Mouse (Mus musculus) embryo, embryonic 9.5 days (tissue): ENCODE measurements around the gene Eipr1.
A peak's percentile ranks its signal among the peaks of the same experiment; 100 is the strongest.

Source experiments
- DNase-seq: peaks from one replicate; pipeline ENCODE4 v3.0.0-alpha.2; 2017; ENCODE audit errors: extremely low spot score

The Eipr1 gene

DNA sequence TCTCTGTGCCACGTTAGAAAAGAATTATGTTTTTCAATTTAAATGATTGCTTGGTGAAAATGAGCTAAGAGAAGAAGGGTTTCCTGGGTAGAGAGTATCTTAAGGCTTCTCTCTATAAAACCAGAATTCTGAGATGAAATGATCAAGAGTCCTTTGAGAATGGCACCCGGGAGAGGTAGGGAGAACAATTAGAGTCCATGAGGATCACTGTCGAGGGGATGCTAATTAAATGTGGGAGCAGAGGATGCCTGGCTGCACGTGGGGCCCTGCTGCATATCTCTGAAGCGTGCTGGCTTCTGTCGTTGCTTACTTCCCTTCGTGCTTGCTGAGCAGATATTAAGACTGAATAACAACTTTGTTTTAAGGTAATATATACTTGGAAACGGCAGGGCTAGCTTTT, 23.5 kb downstream of the Eipr1 start:
- DNase-seq, result no peak

DNA sequence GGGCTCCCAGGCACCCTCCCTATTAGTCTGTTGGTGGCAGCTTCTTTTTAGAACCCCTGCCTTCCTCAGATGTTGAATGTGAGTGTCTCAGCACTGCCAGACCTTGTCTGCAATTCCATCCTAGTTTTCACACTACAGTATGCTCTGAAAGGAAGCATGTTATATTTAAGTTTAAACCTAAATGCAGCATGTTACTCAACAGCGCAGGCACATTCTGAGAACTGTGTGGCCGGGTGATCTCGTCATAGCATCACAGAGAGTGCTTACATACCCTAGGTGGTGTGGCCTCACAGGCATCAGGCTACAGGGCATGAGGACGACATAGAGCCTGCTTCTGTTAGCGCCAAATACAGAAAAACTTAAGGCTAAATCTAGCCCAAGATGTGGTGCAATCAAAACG, 24.0 kb downstream of the Eipr1 start:
- no peak for DNase-seq

DNA sequence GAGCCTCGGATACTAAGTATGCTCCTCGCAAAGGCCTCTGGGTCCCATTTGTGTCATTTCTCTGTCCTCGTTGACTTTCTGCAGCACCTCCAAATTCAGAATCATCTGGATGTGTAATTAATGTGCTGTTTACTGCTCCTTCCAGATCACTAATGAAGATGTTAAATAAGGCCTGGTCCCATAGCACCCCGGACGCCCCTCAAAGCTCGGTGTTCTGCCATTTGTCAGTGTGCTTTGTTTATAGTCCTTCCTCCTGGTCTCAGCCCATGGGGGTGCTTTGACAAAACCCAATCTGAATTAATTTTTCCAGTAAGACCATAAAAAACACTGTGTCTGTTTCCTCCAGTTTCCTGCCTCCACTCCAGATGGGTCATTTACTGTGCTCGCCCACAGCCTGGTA, 28.6 kb downstream of the Eipr1 start:
- no peak for DNase-seq

DNA sequence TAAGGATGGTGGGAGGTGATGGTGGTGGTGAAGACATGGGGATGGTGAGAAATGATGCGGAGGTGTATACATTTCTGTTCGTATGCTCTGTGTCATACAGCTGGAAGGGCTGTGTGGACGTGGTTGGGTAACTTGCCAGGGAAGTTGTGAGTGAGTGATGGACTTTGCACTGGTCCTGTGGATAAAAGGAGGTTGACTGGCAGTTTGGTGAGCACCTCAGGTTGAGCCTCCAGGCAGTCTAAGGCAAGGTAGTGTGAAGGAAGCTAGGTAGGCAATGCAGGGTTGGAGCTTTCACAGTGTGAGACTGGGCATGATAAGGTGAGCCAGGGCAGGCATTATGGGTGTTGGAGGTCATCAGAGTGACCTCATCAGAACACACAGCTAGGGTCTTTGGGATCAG, 31.0 kb downstream of the Eipr1 start:
- no peak for DNase-seq

DNA sequence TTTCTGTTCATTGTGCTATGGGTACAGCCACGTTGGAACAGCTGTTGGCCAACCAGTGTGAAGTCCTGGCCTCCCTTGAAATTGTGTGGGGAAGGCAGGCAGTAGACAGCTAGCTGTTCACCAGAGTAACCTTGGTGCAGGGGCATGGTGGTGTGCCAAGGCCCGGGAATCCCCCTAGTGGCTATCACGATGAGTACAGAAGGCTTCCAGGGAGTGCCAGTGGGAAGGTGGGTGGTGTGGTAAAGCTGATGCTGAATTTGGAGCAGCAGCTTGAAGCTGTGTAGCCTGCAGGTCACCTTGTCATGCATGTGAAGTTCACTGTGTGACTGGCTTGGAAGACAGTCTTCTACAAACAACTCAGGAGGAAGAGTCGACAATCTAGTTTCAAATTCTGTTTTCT, 32.8 kb downstream of the Eipr1 start:
- no peak for DNase-seq

DNA sequence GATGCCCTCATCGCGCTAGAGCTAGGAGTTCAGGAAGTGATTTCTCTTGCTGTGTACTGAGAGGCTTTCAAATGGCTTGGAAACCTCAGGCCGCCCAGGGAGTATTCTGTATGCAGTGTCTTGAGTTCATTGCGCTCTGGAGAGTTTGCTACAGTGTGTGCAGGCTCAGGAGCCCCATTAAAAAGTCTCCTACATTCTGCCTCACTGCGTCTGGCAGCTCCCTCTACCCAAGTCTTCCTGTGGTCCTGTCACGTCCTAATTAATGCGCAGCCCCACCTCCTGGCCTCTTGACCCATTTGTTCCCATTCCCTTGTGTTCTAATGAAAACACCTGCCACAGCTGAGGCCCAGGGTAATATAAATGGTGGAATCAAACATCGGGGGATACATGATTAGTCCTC, 33.3 kb downstream of the Eipr1 start:
- DNase-seq, result peak; percentile 46

DNA sequence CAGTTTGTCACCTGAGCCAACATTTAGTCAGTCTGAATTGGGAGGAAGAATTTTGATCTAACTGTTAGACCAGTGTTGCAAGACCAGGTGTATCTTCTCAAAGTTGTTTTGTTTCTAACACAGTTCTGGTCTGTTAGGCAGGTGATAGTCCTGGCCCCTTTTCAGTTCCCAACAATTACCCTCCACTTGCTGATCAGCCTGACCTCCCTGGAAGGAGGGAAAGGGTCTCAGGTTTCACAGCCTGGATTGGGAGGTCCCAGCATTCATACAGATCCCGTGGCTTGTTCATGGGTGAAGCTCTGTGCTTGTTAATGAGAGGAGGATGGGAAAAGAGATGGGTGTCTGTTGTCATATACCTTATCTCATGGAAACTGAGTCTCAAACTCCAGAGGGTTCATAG, 33.7 kb downstream of the Eipr1 start:
- peak; percentile 45 for DNase-seq

DNA sequence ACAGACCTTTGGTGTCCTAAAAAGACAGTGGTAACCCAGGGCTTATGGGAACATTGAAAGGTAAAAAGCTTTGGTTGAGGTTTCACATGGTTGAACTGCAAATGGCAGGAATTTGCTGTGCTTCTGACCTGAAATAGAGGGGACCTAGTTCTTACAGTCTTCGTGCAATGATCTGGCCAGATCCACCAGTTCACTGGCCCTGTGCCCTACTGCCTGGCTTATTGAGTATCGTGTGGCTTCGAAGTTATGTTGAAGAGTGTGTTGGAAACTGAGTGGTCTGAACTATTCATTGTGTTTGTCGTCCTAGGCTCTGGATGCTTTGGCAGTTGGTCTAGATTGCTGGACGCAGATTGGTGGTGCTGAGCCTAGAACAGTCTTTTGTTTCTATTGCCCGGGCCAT, 34.7 kb downstream of the Eipr1 start:
- no peak for DNase-seq

DNA sequence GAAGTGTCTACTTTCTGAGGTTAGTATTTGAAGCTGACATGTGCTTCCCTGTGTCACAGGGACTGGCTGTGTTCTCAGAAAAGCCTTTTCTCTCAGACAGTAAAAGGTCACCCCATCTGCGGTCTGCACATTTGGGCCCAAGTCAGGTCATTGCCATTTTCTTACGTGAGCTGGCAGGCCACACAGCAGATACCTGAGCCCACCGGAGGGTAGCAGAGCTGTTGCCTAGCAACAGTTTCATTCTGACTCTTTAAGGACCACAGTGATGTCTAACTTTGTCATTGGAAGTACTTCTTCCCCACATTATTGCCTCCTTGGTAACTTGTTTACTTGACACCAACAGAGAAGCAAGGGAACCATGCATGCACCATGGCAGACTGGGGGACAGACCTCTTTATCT, 41.0 kb downstream of the Eipr1 start:
- no peak for DNase-seq

DNA sequence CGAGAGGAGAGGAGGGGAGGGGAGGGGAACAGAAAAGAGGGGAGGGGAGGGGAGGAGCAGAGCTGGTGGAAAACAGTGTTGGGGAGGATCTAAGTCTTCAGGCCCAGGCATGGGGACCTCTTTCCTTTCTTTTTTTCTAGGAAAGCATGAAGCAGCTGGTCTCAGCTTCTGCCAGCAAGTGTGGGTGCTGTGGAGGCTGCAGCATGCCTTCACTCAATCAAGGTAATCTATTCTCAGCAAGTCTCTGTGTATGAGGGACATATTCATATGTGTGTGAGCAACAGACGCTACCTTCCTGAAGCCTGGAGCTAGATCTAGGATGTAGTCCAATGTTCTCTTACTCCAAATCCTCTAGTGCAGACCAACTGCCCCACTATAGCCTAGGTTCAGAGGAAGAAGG, 42.1 kb downstream of the Eipr1 start:
- no peak for DNase-seq

DNA sequence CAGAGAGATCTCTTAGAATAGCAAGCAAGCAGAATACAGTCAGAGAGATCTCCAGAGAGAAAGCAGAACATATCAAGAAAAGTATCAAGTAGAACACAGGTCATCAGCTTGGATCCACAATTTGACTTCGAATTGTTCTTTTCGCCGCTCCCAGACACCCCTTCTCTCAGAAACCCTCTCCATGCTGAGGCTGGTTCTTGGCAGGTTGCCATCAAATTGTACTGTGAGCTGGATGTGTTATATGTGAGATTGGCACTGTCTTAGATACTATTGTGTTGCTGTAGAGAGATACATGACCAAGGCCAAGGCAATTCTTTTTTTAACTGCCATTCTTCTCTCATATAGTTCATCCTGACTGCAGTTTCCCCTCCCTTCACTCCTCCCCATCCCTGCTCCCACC, 43.4 kb downstream of the Eipr1 start:
- DNase-seq, result no peak

DNA sequence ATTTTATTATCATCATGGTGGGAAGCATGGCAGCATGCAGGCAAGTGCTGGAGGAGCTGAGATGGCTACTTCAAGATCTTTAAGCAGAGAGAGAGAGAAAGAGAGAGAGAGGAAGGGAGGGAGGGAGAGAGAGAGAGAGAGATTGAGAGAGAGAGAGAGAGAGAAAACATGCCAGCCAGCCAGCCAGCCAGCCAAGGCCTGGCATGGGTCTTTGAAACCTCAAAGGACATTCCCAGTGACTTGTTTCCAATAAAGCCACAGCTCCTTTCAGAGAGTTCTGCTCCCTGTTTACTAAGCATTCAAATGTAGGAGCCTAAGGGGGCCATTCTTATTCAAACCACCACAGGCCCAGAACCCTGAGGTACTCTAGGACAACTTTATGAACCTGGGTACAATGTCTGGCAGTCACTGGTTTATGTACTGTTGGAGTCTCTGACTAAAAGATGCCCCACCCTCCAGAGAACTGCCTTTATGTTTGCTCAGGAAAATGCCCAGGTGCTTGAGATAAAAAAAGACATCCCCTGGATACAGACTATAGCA, 45.3 kb downstream of the Eipr1 start:
- DNase-seq, result no peak

DNA sequence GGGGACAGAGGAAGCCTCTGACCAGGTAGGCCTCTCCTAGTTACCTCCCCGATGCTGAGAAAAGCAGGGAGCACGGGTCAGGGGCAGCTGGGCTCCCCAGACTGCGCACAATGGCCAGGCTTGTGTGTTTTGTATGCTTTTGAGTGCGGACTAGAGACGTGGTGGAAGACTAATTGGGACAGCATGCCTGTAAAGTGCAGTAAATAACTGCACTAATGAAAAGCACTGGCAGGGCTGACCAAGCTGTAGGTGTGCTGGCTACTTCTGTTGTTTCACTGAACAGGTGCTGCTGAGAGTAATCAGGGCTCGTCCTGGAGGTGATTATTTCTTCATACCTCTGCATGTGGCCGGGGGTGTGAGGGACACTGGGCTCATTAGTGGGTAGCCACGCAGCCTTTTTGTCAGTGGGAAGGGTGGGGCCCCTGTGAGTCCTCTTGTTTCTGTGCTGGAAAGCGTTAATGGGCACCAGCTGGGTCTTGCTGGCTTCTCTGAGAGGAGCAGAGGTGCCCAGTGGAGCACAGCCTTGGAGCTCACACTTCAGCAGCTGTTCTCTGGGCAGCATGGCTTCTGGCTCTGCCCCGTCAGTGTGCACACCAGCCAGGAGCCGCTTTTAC, 48.3 kb downstream of the Eipr1 start:
- no peak for DNase-seq

DNA sequence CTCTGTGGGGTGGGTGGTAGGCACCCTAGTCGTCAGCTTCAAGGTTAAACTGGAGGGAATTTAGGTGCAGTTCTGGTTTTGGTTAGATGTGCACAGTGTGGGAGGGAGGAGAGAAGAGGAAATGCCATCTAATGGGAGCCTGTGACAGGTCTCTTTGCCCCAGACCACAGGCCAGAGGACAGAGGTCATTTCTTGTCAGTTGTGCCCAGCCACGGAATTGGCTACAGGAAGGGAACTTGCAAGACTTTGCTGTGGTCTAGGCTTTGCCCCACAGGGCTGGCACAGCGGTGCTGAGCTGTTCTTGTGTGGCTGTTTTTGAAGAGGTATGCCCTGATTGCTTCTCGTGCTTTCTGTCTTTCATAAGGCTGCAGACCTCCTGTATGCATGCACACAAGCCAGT, 48.8 kb downstream of the Eipr1 start:
- DNase-seq, result no peak

DNA sequence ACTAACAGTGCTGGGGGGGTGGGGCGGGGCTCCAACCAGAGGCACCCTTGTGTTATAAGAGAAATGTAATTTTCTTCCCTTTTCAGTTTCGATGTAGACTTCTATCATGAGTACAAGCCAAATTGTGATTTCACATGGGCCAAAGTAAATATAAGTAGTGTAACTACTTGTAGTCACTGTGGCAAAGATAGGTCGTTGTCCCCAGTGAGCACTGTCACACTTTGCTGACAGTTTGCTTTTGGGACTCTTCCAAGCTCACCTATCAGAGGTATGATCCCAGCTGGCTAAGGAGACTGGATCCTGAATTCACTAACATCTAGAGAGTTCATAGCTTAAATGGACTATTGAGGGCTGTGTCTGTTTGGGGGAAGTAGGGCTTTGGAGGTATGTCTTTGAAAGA, 49.3 kb downstream of the Eipr1 start:
- DNase-seq, result no peak

DNA sequence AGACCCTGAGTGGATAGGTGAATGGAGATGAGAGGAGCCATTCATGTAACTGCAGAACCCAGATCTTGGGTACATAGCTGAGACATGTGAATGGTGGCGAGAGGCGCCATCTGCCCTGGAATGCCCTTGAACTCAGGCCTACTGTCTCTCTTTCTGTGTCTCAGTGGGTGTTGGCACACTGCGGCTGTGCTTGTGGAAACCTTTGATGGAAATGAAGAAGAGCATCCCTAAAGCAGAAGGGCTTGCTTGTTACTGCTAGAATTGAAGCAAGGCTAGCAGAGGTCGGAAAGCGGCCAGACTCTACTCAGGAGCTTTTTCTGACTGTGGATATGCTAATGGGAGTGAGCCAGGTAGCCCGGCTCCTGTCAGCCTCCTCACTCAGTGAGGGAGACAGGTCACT, 50.1 kb downstream of the Eipr1 start:
- DNase-seq, result no peak

DNA sequence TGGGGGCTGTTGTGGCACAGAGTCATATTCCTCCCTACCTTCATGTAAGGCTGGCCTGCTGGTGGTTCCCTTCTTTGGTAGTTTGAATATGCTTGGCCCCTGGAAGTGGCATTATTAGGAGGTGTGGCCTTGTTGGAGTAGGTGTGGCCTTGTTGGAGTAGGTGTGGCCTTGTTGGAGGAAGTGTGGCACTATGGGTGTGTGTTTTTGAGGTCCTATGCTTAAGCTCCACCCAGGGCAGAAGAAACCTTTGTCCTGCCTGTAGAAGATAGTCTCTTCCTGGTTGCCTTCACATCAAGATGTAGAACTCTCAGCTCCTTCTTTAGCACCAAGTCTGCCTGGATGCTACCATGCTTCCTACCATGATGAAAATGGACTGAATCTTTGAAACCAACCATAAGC, 51.4 kb downstream of the Eipr1 start:
- DNase-seq, result no peak

DNA sequence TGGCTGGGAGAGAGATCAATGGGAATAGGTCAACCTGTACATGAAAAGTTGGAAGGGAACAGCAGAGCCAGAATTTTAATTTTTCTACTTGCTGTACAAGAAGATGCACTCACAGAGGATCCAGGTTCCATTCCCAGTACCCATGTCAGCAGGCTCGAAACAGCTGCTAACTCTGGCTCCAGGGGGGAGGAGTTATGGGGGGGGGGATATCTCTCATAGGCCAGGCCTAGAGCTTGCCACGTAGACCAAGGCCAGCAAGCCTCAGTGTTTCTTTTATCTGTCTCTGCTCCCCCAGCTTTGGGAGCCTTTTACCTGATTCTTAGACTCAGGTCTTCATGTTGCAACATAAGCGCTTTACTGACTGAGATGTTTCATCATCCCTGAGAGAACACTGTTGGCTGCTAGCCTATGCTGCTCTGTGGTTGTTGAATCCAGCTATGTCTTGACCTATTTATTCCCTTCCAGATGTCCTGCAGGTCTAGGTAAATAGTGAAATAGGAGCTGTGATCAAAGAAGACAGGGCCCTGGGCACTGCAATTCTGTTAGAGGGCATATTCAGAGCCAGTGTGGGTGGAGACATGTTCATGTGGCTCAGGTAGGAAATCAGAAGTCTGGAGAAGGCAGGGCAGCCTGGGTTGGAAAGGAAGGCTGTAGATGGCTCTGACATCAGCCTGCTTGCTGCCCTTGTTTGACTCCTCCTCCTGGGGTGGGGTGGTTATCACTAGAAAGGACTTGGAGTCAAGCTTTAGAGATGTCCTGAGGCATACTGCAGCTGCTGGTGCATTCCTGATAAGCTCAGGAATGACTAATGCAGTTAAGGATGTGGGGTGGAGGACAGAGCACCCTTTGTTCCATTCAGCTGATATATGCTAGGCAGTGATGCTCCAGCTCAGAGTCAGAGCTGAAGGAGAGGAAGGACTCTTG, 53.2 kb downstream of the Eipr1 start:
- no peak for DNase-seq

DNA sequence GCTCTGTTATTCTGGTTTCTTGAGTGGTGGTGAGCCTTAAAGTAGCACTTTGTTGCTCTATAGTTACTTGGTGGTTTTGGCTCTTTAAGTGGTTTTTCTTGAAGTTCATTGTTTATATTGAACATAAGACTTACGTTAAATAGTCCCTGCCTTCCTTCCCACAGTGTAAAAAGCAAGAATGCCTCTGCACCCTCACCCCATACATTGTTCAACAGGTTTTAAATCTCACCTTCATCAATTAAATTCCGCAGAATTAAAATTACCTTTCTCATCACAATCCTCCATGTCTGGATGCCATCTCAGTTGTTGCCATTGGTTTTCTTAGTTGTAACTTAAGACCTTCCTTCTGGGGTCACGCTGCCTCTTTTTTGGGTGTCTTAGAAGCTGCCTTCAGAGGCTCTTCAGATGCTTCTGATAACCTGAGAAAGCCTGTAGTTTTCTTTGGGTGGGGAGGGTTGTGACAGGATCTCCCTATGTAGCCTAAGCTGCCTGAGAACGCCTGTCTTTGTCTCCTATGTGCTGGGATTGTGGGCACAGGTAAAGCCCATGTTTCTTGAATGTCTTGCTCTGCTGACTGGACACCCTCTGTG, 57.3 kb downstream of the Eipr1 start:
- DNase-seq, result no peak

DNA sequence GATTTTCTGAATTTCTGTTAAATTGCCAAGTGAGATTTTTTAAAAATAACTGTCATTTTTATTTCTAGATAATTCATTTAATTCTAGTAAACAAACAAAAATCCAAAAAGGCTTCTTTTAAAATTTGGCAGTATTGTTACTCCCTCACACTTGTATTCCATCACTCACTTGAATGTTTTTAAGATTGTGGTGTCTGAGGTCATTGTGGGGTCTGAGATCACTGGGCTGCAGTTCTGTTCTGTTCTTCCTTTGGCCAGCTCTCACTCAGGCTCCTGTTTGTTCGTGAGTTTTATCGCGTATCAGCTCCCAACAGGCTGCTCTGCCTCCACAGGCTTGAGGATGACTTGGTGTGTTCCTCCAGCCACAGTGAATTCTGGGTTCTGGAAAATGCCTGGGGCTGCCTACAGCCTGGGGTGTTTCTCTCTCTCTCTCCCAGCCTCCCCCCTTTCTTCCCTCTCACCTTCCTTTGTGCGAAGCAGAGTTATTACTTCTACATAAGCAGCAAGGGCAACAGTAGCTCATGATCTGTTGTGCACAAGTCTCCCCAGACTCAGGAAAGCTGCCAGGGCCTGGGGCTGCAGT, 58.2 kb downstream of the Eipr1 start:
- no peak for DNase-seq

DNA sequence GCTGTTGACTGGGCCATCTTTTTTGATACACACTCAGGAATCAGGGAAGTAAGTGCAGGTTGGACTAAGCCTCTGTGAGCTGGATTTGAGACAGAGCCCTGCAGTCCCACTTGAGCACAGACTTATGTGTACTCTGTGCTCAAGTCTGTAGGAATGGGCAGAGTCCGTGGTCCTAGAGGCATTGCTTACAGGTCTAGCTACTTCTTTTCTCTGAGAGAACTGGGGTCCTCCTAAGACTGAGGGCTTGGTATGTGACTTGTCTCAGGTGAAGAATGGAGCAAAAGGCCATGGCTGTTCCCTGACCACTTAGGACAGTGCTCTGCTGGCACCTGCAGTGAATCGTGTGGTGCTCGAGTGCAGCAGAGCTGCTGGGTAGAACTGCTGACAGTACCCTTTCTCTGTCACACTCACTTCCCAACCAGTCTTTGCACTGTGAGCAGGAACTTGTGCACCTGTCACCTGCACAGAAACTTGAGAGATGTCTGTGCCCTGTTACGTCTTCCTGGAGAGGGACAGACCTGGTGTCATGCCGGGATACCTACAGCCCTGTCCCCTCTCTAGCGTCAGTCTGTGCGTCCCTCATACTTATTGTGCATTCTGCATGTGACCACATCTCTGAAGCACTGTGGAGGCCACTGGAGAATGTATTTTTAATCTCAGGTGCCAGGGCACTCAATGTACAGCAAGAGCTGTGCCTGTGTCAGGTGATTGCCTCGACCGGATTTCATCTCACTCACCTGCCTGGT, 65.3 kb downstream of the Eipr1 start:
- no peak for DNase-seq

DNA sequence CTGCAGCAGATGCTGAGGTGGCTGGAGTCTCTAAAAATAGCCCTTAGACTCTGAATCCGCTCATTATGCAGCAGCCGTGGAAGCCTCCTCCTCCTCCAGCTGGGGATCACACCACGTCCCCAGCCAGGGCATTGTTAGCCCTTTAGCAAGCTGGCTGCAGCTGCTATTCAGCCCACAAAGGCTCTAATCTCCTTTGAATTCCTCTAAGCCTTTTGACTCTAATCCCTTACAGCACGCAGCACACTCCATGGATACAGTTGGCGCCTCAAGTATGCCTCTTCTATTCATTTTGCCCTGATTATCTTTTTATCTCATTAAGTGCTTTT, 65.8 kb downstream of the Eipr1 start:
- peak; percentile 70 for DNase-seq
